Mouse (Mus musculus): ENCODE measurements around the gene Vmn1r85. TPM values are rescaled to one million over a fixed set of nuclear protein-coding genes. Genes with fewer than 3 reads are reported as not detected.

Vmn1r85 gene
- total RNA-seq, 2 experiments from 2014 or later, result not detected

DNA sequence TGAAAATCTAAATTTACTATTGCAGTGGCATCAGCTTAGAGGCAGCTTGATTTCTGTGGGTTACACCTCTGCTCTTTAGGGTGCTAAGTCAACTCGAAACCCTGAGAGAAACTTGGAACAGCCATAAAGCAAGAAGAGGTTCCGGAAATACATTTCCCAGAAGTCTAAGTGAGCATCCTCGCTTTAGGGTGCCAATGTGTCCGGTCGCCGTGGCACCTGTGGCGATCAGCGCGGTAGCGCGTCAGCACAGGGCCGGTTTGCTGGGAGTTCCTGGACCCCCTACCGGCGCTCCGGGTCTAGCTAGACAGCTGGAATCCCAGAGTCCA lies 41.0 kb downstream of the Vmn1r85 start:
- H3K27ac ChIP-seq, result peak overlapping the region; percentile 99
- intact Hi-C loops (cut with DNase I), result loop anchor here (2.0 to 5.0 kb wide), 3 partner anchors 45 to 572 kb away; partner anchors contain the start of gene Rps5
- H3K4me3 ChIP-seq, result peak overlapping the region; percentile 66
- DNase-seq (ENCODE audit: extremely low spot score in 1 of 2, low spot score in 2 of 2), result no peak
- no peak for TF ChIP-seq CTCF (IDR thresholded peaks at IDR 0.05)

DNA sequence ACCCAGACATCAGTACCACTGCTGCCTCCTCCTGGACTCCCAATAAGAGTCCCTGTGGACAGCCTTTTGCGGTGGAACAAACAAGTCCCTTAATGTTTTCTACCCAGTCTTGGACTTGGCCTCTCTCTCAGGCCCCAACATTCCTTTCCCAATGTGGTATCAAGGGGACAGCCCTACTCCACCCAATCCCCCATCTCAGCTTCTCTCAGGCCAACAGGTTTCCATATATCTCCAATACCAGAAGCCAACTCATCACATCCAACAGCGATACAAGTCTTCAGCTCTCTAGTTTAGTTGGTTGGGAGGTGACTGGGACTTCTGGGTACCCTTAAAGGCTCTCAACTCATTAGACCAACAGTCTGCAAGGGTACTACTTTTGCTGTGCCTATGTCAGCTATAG lies 41.5 kb downstream of the Vmn1r85 start:
- no peak overlapping the region; the same call in 1 of the 2 replicates for H3K27ac ChIP-seq
- no peak for TF ChIP-seq CTCF (IDR thresholded peaks at IDR 0.05)
- H3K4me3 ChIP-seq, result peak overlapping the region; percentile 66
- no peak for DNase-seq (ENCODE audit: extremely low spot score in 1 of 2, low spot score in 2 of 2)
- intact Hi-C loops (cut with DNase I), result loop anchor here (5.0 kb wide), 2 partner anchors 131 to 571 kb away; partner anchors contain the start of gene Rps5

DNA sequence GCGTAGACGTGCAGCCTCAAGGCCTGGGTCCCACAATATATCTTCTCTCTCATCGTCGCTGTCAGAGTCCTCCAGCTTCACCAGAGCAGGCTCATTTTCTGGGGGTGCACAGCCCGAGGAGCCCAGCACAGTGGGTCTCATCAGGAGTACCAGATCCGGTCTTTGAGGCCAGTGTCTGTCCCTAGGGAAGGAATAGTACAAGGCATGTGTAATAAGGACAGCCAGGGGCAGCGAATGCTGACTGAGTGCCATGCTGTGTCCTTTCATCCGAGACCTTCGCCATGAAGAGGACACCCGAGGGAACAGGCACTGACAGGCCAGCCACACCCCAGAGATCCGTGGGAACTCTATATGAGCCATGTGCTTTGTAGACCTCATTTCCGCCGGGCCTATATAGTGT lies 42.0 kb downstream of the Vmn1r85 start:
- intact Hi-C loops (cut with DNase I), result loop anchor here (5.0 kb wide), 2 partner anchors 131 to 571 kb away; partner anchors contain the start of gene Rps5
- Histone ChIP-seq H3K27ac (no peak overlapping the region), H3K4me3 (no peak overlapping the region)
- no peak for TF ChIP-seq CTCF (IDR thresholded peaks at IDR 0.05)
- DNase-seq (ENCODE audit: extremely low spot score in 1 of 2, low spot score in 2 of 2), result no peak

DNA sequence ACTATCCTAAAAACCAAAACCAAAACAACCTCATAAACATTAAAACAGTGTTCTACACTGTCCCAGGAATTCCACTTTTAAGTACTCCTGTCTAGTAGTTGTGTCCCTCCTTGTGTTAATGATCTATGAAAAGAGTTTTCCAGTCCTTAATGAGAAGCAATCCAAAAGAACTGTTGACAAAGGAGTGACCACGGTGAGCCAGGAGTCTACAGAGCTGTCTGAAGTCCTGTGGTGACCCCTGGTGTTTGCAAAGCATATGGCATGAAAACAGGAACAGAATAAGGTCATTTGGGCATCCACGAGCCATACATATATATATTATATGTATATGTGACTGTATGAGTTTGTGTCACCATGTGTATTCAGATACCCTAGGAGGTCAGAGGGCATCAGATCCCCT lies 48.9 kb downstream of the Vmn1r85 start:
- Histone ChIP-seq H3K4me3 (no peak overlapping the region), H3K27ac (no peak overlapping the region)
- peak; percentile 66 for TF ChIP-seq CTCF (IDR thresholded peaks at IDR 0.05)
- intact Hi-C loops (cut with DNase I), result loop anchor here (2.0 kb wide), 1 partner anchor 37 kb away; no protein-coding TSS in a partner anchor
- no peak for DNase-seq (ENCODE audit: extremely low spot score in 1 of 2, low spot score in 2 of 2)

DNA sequence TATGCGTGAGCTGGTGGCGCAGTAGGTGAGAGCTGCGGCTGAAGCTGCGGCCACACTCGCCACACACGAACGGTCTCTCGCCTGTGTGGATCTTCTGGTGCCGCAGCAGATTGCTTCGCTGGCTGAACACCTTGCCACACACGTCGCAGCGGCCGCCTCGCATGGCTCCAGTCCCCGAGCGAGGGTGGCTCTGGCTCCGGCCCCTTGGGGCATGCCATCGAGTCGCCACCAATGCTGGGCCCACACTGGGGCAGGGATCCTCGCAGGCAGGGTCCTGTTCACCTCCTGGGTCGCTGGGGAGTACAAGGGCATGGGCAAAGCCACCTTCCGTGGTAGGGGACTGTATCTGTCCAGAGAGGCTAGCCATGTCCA lies 50.7 kb downstream of the Vmn1r85 start:
- Histone ChIP-seq H3K4me3 (peak overlapping the region; percentile 53), H3K27ac (peak overlapping the region; percentile 85)
- TF ChIP-seq CTCF (IDR thresholded peaks at IDR 0.05), result no peak
- DNase-seq (ENCODE audit: extremely low spot score in 1 of 2, low spot score in 2 of 2), result no peak
- intact Hi-C loops (cut with DNase I), result no loop called here

DNA sequence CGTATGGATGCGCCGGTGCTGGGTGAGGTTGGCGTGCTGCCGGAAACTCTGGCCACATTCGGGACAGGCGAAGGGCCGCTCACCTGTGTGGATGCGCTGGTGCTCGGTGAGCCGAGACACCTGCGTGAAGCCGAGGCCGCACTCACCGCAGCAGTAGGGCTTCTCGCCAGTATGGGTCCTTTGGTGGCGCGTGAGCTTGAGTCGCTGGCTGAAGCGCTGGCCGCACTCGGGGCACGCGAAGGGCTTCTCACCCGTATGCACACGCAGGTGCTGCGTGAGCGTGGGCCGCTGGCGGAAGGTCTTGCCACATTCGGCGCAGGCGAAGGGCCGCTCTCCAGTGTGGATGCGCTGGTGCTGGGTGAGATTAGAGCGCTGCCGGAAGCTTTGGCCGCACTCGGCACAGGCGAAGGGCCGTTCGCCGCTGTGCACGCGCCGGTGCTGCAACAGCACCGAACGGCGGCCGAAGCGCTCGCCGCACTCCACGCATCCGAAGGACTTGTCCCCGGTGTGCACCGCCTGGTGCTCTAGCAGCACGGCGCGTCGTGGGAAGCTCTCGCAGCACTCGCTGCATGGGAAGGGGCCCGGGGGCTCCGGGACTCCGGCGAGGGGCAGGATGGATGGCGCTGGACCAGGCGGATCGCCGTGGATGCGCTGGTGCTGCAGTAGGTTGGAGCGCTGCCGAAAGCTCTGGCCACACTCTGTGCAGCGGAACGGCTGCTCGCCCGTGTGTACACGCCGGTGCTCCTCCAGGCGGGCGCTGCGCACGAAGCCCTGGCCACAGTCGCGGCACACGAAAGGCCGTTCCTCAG lies 51.3 kb downstream of the Vmn1r85 start:
- no peak for TF ChIP-seq CTCF (IDR thresholded peaks at IDR 0.05)
- DNase-seq (ENCODE audit: extremely low spot score in 1 of 2, low spot score in 2 of 2), result peak in 1 of 2 experiments; percentile 58
- H3K27ac ChIP-seq, result peak overlapping the region; percentile 85
- H3K4me3 ChIP-seq, result peak overlapping the region; percentile 53
- intact Hi-C loops (cut with DNase I), result no loop called here

DNA sequence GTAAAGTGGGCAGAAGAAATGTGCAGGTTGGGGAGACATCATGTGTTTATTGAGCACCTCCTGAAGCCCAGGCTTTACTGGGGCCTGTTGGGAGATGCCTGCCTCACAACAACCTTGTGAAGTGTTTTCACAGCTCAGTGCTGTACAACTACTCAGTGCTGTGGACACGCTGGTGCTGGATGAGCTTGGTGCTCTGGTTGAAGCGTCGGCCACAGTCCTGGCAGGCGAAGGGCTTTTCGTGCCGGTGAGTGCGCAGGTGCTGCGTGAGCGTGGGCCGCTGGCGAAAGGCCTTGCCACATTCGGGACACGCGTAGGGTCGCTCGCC lies 51.9 kb downstream of the Vmn1r85 start:
- Histone ChIP-seq H3K4me3 (peak overlapping the region; percentile 53; the same call in 1 of the 2 replicates), H3K27ac (peak overlapping the region; percentile 85)
- DNase-seq (ENCODE audit: extremely low spot score in 1 of 2, low spot score in 2 of 2), result peak in 1 of 2 experiments; percentile 51
- intact Hi-C loops (cut with DNase I), result no loop called here
- TF ChIP-seq CTCF (IDR thresholded peaks at IDR 0.05), result no peak

DNA sequence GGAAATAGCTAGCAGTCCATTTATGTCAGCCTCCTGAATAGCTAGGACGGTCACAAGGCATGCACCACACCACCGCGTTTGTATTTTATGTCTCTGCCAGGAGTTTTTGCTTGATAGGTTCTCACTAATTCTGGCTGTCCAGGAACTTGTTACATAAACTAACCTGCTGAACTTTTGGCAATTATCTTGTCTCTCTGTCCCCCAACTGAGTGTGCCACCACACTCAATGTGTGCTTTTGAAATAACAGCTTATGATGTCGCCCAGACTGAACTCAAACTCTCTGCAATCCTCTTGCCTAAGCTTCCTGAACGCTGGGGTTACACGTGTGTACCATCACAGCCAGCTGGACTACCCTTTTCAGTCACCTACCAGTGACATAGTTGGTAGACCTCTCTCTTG lies 52.5 kb downstream of the Vmn1r85 start:
- TF ChIP-seq CTCF (IDR thresholded peaks at IDR 0.05), result no peak
- H3K27ac ChIP-seq, result no peak overlapping the region
- DNase-seq (ENCODE audit: extremely low spot score in 1 of 2, low spot score in 2 of 2), result no peak
- no peak overlapping the region for H3K4me3 ChIP-seq
- intact Hi-C loops (cut with DNase I), result no loop called here

DNA sequence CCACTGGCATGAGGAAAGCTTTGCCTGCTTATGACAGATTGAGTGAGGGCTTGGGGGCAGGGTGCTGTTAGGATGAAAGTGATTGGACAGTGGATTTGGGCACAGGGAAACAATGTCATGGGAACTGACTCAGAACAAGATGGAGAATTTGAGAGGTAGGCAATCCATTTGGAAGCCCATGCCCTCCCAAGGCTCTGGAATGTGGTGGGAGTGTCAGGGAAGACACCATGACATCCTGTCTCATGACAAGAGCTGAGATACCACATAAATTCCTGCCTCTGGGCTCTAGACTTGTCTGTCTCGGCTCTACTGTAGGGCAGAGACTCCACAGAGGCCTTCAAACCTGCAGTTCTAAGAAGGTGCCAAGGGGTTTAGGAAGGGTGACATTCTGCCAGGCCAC lies 53.7 kb downstream of the Vmn1r85 start:
- intact Hi-C loops (cut with DNase I), result no loop called here
- no peak for TF ChIP-seq CTCF (IDR thresholded peaks at IDR 0.05)
- Histone ChIP-seq H3K27ac (no peak overlapping the region), H3K4me3 (no peak overlapping the region)
- no peak for DNase-seq (ENCODE audit: extremely low spot score in 1 of 2, low spot score in 2 of 2)

DNA sequence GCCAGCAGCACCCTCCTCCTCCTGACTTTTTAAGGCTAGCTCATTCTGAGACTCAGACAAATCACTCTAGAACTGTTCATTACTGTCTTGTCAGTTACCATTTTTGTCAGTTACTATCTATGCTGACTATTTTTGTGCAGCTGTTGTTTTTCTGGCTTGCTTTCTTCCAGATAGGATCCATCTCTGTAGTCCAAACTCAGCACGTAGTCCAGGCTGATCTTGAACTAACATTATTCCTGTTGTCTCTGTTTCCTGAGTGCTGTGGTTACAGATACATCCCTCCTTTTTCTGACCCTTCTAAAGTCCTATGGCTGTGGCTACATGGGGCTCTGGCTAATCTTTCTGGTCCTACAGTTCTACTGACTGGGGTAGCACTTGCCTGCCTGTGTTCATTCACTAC lies 55.8 kb downstream of the Vmn1r85 start:
- DNase-seq (ENCODE audit: extremely low spot score in 1 of 2, low spot score in 2 of 2), result no peak
- intact Hi-C loops (cut with DNase I), result loop anchor here (1.0 to 5.0 kb wide), 2 partner anchors 12 to 117 kb away; partner anchors contain the start of gene Rps5
- TF ChIP-seq CTCF (IDR thresholded peaks at IDR 0.05), result no peak
- Histone ChIP-seq H3K4me3 (no peak overlapping the region; the same call in 1 of the 2 replicates), H3K27ac (peak overlapping the region; percentile 100)

DNA sequence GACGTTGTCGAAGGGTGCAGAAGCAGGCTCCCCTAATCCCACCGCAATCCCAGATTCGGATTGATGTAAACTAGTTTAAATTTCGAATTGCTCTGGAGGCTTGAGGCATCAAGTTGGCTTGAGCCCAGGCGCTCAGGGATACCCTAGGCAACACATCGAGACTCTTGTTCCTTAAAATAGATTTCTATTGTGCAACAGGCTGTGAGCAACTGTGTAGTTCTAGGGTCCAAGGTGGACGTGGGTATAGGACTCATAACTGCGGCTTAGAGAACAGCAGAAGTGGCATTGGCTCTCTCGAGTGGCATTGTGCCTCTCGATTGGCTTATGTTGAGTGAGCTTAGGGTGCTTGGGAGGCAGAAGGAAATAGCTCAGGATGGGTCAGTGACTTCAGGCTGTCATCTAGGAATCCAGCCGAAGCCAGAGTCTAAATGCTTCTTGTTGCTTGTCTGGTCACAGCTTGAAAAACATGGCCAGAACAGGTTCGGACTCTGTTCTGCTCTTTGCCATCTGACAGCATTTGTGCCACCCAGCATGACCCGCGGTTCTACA lies 56.3 kb downstream of the Vmn1r85 start:
- no peak for DNase-seq (ENCODE audit: extremely low spot score in 1 of 2, low spot score in 2 of 2)
- no peak for TF ChIP-seq CTCF (IDR thresholded peaks at IDR 0.05)
- H3K27ac ChIP-seq, result peak overlapping the region; percentile 100
- H3K4me3 ChIP-seq, result peak overlapping the region; percentile 91
- intact Hi-C loops (cut with DNase I), result loop anchor here (1.0 to 5.0 kb wide), 3 partner anchors 13 to 116 kb away; partner anchors contain the start of gene Rps5

DNA sequence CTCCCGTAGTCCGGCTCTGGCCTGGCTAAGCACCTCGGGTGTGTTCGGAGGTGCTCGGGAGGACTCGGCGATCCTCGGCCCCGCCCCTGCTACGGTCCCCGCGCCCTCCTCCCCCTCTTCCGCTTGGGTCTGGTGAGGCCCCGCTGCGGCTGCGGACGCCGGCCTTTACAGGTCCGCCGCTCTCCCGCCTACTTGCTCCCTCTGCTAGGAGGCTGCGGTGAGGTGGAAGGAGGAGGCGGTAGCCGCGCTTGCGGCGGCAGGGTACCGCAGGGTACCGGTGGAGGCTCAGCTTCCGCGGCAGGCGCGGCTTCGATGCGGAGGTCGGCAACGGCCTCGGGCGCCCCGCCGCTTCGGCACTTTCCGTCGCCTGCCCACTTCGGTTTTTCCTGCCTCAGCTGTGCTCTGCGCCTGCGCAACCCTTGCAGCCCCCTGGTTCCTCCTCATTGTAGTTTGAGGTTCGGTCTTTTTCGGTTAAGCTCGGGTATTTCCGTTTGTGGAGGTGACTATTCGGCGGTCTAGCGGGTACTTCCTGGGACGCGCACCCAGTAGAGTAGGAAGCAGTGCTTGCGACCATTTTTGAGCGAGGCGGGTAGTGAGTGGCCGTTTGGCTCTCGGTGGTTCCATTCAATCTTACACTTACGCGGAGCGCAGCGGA lies 56.9 kb downstream of the Vmn1r85 start, which contains the start of gene Ube2m:
Ube2m (minus strand) TSS at position 375 of the 655 bp plus-strand sequence.
- peak within 1 kb of the TSS; percentile 91 for H3K4me3 ChIP-seq
- TF ChIP-seq CTCF (IDR thresholded peaks at IDR 0.05), result no peak
- peak; percentile 99 to 100 for DNase-seq (ENCODE audit: extremely low spot score in 1 of 2, low spot score in 2 of 2)
- intact Hi-C loops (cut with DNase I), result loop anchor here (1.0 to 5.0 kb wide), 2 partner anchors 14 to 116 kb away; partner anchors contain the start of gene Rps5
- peak within 1 kb of the TSS; percentile 100 for H3K27ac ChIP-seq

All from left cerebral cortex, adult 2 months (tissue).